Mouse (Mus musculus) CD8-positive naive resting alpha-beta T cell, adult 2 months (primary cell): ENCODE data around the gene Speer4f1.
"Not testable (repeated sequence)": the region's sequence is repeated elsewhere in the genome, so short reads cannot be mapped to it uniquely, and the experiment has no call there.

Experiments
- DNase-seq, 2 experiments: peaks; one replicate each; pipeline ENCODE4 v3.0.0; 2022; ENCODE audit warnings: low read depth in 2 of 2, low spot score in 2 of 2

The Speer4f1 gene

GRCm38 (mm10) chr5:17475798-17476197, at the start of gene Speer4f1:
TSS of gene Speer4f1 (plus strand) at chr5:17476098.
- not testable (repeated sequence) for DNase-seq

- DNase-seq = no peak
Observed at GRCm38 (mm10) chr5:17426930-17427329, 49.0 kb upstream of the Speer4f1 start.

- no peak for DNase-seq
Observed at GRCm38 (mm10) chr5:17434721-17435120, 41.2 kb upstream of the Speer4f1 start.

GRCm38 (mm10) chr5:17436209-17436608, 39.7 kb upstream of the Speer4f1 start:
- no peak for DNase-seq

- DNase-seq = no peak
Observed at GRCm38 (mm10) chr5:17439487-17440102, 36.3 kb upstream of the Speer4f1 start.

GRCm38 (mm10) chr5:17454059-17454458, 21.8 kb upstream of the Speer4f1 start:
- DNase-seq = no peak

GRCm38 (mm10) chr5:17454952-17455586, 20.8 kb upstream of the Speer4f1 start:
- DNase-seq = no peak

- no peak for DNase-seq
Observed at GRCm38 (mm10) chr5:17456671-17457070, 19.2 kb upstream of the Speer4f1 start.

GRCm38 (mm10) chr5:17468120-17468519, 7.8 kb upstream of the Speer4f1 start:
- DNase-seq = not testable (repeated sequence)

- no peak for DNase-seq
Observed at GRCm38 (mm10) chr5:17476476-17476875, 578 bp downstream of the Speer4f1 start.

- DNase-seq = no peak
Observed at GRCm38 (mm10) chr5:17489894-17490293, 14.0 kb downstream of the Speer4f1 start.

GRCm38 (mm10) chr5:17495616-17496015, 19.7 kb downstream of the Speer4f1 start:
- no peak for DNase-seq

- no peak for DNase-seq
Observed at GRCm38 (mm10) chr5:17496650-17497049, 20.8 kb downstream of the Speer4f1 start.

GRCm38 (mm10) chr5:17499873-17500329, 24.0 kb downstream of the Speer4f1 start:
- DNase-seq = no peak

GRCm38 (mm10) chr5:17500866-17501265, 25.0 kb downstream of the Speer4f1 start:
- DNase-seq = no peak

GRCm38 (mm10) chr5:17505540-17505939, 29.6 kb downstream of the Speer4f1 start:
- no peak for DNase-seq

- no peak for DNase-seq
Observed at GRCm38 (mm10) chr5:17508038-17508437, 32.1 kb downstream of the Speer4f1 start.
